Mouse (Mus musculus): ENCODE results near the gene AA467197.

GRCm38 (mm10) chr2:122636686-122637085 lies at the start of gene AA467197:
- TF ChIP-seq USF1 (IDR thresholded peaks at IDR 0.05; ENCODE audit: low read depth, low read length) (no peak), ELF1 (IDR thresholded peaks at IDR 0.05; ENCODE audit: low read depth, low read length) (no peak), RAD21 (IDR thresholded peaks at IDR 0.05; ENCODE audit: low read depth, low read length) (no peak), KAT2A (IDR thresholded peaks at IDR 0.05; ENCODE audit: insufficient replicate concordance, low read length) (no peak), POLR2A (IDR thresholded peaks at IDR 0.05; ENCODE audit: low read depth, low read length) (no peak), CTCF (conservative IDR thresholded peaks at IDR 0.05 in 1 of 2, IDR thresholded peaks at IDR 0.05 in 1 of 2; ENCODE audit: low read depth in 2 of 2, low read length in 2 of 2) (no peak), EP300 (IDR thresholded peaks at IDR 0.05; ENCODE audit: low read length) (no peak), HCFC1 (IDR thresholded peaks at IDR 0.05; ENCODE audit: low read depth, low read length) (no peak), JUN (IDR thresholded peaks at IDR 0.05; ENCODE audit: insufficient read depth, low read depth, low read length) (no peak)
